Mouse (Mus musculus) heart, postnatal 0 days (tissue): ENCODE measurements at regions not wholly inside any gene's neighbourhood (a gene's known extent, or its start where the extent isn't known, plus 50 kb on each side); places are given as distances from the start of the nearest gene placed in this dataset.

Experiments
- ATAC-seq: fragments of 200-750 bp; cut with Nextera tagmentation; 2 replicates; pipeline ENCODE4 v1.8.0; 2017; ENCODE audit warnings: low read depth, moderate number of reproducible peaks, moderate library complexity; ENCODE audit not compliant: insufficient read depth
- DNase-seq: peaks from one replicate; pipeline ENCODE4 v3.0.0-alpha.2; 2016; ENCODE audit warnings: low spot score
- H3K27ac ChIP-seq: fragments of 300-500 bp; sonication (generic); 2 replicates; pipeline ENCODE4 v1.5.1; 2014; ENCODE audit warnings: low read depth, mild to moderate bottlenecking
- H3K27me3 ChIP-seq: fragments of 300-500 bp; sonication (generic); 2 replicates; pipeline ENCODE4 v1.6.1; 2014; ENCODE audit warnings: low read length, mixed read lengths; ENCODE audit not compliant: control insufficient read depth, insufficient read depth
- H3K36me3 ChIP-seq: fragments of 300-500 bp; sonication (generic); replicated peaks from 2 replicates; pipeline ENCODE4 v1.6.1; 2014; ENCODE audit warnings: low read length, mixed read lengths; ENCODE audit not compliant: control insufficient read depth, insufficient read depth
- H3K4me1 ChIP-seq: fragments of 300-500 bp; sonication (generic); 2 replicates; pipeline ENCODE4 v1.6.1; 2014; ENCODE audit warnings: antibody characterized with exemption; ENCODE audit not compliant: control insufficient read depth, insufficient read depth
- H3K4me2 ChIP-seq: fragments of 300-500 bp; sonication (generic); 2 replicates; pipeline ENCODE4 v1.6.1; 2014; ENCODE audit warnings: low read depth, mild to moderate bottlenecking, low read length, moderate library complexity
- H3K4me3 ChIP-seq: fragments of 300-500 bp; sonication (generic); 2 replicates; pipeline ENCODE4 v1.5.1; 2014; ENCODE audit warnings: low read depth, low read length
- H3K9ac ChIP-seq: fragments of 300-500 bp; sonication (generic); replicated peaks from 2 replicates; pipeline ENCODE4 v1.6.1; 2014; ENCODE audit warnings: low read depth, low read length, mixed read lengths
- H3K9me3 ChIP-seq: fragments of 300-500 bp; sonication (generic); replicated peaks from 2 replicates; pipeline ENCODE4 v1.6.1; 2016; ENCODE audit warnings: low read length; ENCODE audit not compliant: control insufficient read depth
- CTCF ChIP-seq: IDR thresholded peaks from 2 replicates; pipeline ENCODE4 v1.5.1; 2016; ENCODE audit warnings: antibody characterized with exemption, control low read depth, low read depth
- EP300 ChIP-seq: IDR thresholded peaks from 2 replicates; pipeline ENCODE4 v1.6.1; 2016; ENCODE audit warnings: antibody characterized with exemption, low read depth
- WGBS: fragments of 180-500 bp; shearing (Covaris S2); extraction: QIAGEN DNeasy Blood & Tissue Kit; methylation state at CpG from one replicate; pipeline ENCODE4 v1.1.7; 2014; 5-methylcytosine and 5-hydroxymethylcytosine counted together

- TF ChIP-seq EP300 (no peak), CTCF (no peak)
- peak; percentile 78 for ATAC-seq
- peak overlapping the region; percentile 57 for H3K27ac ChIP-seq
- peak; percentile 65 for DNase-seq
- H3K4me3 ChIP-seq: peak overlapping the region; percentile 21
- H3K4me1 ChIP-seq: no peaks in the 10 kb centered on the region
- no peaks in the 10 kb centered on the region for H3K9me3 ChIP-seq
- H3K36me3 ChIP-seq: no peaks in the 10 kb centered on the region
- no peak overlapping the region for H3K9ac ChIP-seq
- no peaks in the 10 kb centered on the region for H3K27me3 ChIP-seq
- peak overlapping the region; percentile 53 for H3K4me2 ChIP-seq
- WGBS: 39% methylated on average over 19 of the region's 19 CpGs
Measured at GRCm38 (mm10) chr6:50807187-50808012, 153.2 kb upstream of the Npvf start.

- Histone ChIP-seq H3K27me3 (no peaks in the 10 kb centered on the region), H3K27ac (peak overlapping the region; percentile 57), H3K4me3 (peak overlapping the region; percentile 21), H3K4me1 (no peaks in the 10 kb centered on the region), H3K4me2 (peak overlapping the region; percentile 53), H3K9me3 (no peaks in the 10 kb centered on the region), H3K36me3 (no peaks in the 10 kb centered on the region), H3K9ac (no peak overlapping the region)
- ATAC-seq (no peak), DNase-seq (peak; percentile 56)
- WGBS: 11% methylated on average over 4 of the region's 4 CpGs
- peak; percentile 87 for TF ChIP-seq CTCF
- no peak for TF ChIP-seq EP300
Measured at GRCm38 (mm10) chr6:50808126-50808525, 153.9 kb upstream of the Npvf start.

- H3K4me2 ChIP-seq: no peak overlapping the region
- H3K36me3 ChIP-seq: no peaks in the 10 kb centered on the region
- ATAC-seq (no peak), DNase-seq (no peak)
- H3K9ac ChIP-seq: no peak overlapping the region
- no peak for TF ChIP-seq EP300
- no peak for TF ChIP-seq CTCF
- no peak overlapping the region for H3K27ac ChIP-seq
- H3K4me1 ChIP-seq: no peaks in the 10 kb centered on the region
- H3K4me3 ChIP-seq: no peak overlapping the region
- H3K27me3 ChIP-seq: no peaks in the 10 kb centered on the region
- no peaks in the 10 kb centered on the region for H3K9me3 ChIP-seq
- 51% methylated on average over 24 of the region's 24 CpGs for WGBS
Measured at GRCm38 (mm10) chr6:50808811-50809668, 154.8 kb upstream of the Npvf start.

- Histone ChIP-seq H3K36me3 (no peaks in the 10 kb centered on the region), H3K9me3 (no peaks in the 10 kb centered on the region), H3K4me3 (no peak overlapping the region), H3K4me1 (no peaks in the 10 kb centered on the region), H3K27me3 (no peaks in the 10 kb centered on the region), H3K4me2 (no peak overlapping the region), H3K9ac (no peak overlapping the region), H3K27ac (no peak overlapping the region)
- TF ChIP-seq CTCF (no peak), EP300 (no peak)
- no peak for ATAC-seq
- DNase-seq: no peak
- 17% methylated on average over 4 of the region's 4 CpGs for whole genome bisulfite sequencing
Measured at GRCm38 (mm10) chr6:50809669-50809983, 155.4 kb upstream of the Npvf start.

- H3K9me3 ChIP-seq: no peaks in the 10 kb centered on the region
Measured at GRCm38 (mm10) chr6:50814936-50815500, 160.8 kb upstream of the Npvf start.

More at GRCm38 (mm10) chr6:50814936-50815500, 160.8 kb upstream of the Npvf start:
- ATAC-seq: no peak
- Histone ChIP-seq H3K4me2 (no peak overlapping the region), H3K4me3 (no peak overlapping the region), H3K4me1 (no peaks in the 10 kb centered on the region; the same call in 1 of the 2 replicates), H3K9ac (no peak overlapping the region), H3K27ac (no peak overlapping the region), H3K36me3 (no peaks in the 10 kb centered on the region), H3K27me3 (no peaks in the 10 kb centered on the region)
- no peak for DNase-seq
- 81% methylated on average over 10 of the region's 10 CpGs for WGBS
- TF ChIP-seq EP300 (no peak), CTCF (no peak)
